Mouse (Mus musculus): ENCODE data around the gene Fam129b. TPM values are rescaled to one million over a fixed set of nuclear protein-coding genes. Genes with fewer than 3 reads are reported as not detected.

Fam129b gene
- polyA plus RNA-seq, 1 experiment, result 142 TPM

DNA sequence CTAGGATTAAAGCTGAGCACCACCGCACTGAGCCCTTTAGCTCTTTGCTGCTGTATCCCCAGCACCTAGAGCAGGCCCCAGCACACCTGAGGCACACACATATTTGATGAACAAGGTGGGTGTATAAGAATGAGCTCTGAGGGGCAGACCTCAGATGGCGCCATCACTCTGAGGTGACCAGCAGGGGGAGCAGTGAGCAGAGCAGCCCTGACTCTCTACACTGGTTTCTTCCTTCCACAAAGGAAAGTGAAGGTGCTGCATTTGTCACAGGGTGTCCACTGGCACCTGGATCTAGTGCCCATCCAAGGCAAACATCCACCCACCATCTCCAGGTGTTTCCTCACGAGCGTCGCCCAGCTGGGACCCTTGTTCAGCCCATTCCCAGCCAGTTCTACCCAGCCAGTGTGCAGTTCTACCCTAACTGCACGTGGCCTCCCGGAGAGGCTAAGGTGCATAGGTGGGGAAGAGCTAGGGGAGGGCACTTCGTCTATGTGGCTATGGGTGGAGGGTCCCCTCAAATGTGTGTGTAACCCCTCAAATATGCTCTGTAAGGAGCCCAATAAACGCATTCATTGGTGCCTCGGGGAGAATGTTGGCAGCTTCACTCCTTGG lies 16.8 kb upstream of the Fam129b start:
- TF ChIP-seq CTCF (IDR thresholded peaks at IDR 0.05; ENCODE audit: borderline replicate concordance, insufficient read depth, low read length) (peak; percentile 92), POLR2A (IDR thresholded peaks at IDR 0.05; ENCODE audit: low read depth, low read length) (no peak)
- H3K27ac ChIP-seq (ENCODE audit: insufficient read depth, low read length), result no peak overlapping the region
- H3K4me3 ChIP-seq (ENCODE audit: insufficient read depth, low read length), result no peak overlapping the region
- H3K4me1 ChIP-seq (ENCODE audit: control insufficient read depth, insufficient read depth, low read length), result no peaks in the 10 kb centered on the region

DNA sequence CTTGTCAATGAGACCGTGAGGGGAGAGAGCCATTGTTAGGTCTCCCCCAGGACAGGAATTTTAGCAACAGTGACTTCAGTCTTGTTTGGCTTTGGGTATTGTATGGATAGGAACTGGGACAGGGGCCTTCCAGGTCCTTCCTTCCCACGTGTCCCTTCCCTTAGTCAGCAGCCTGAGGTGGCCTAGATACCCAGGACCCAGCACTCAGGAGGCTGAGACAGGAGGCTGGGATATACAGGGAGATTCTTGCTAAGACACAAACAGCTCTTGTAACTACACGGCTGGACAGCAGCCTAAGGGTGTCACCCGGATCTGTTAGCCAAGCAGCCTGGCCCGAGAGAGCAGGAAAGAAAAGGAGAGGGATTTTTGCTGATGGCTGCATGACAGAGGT lies 16.3 kb upstream of the Fam129b start:
- no peak overlapping the region for H3K4me3 ChIP-seq (ENCODE audit: insufficient read depth, low read length)
- no peak overlapping the region for H3K27ac ChIP-seq (ENCODE audit: insufficient read depth, low read length)
- TF ChIP-seq POLR2A (IDR thresholded peaks at IDR 0.05; ENCODE audit: low read depth, low read length) (no peak), CTCF (IDR thresholded peaks at IDR 0.05; ENCODE audit: borderline replicate concordance, insufficient read depth, low read length) (no peak)
- H3K4me1 ChIP-seq (ENCODE audit: control insufficient read depth, insufficient read depth, low read length), result no peaks in the 10 kb centered on the region

DNA sequence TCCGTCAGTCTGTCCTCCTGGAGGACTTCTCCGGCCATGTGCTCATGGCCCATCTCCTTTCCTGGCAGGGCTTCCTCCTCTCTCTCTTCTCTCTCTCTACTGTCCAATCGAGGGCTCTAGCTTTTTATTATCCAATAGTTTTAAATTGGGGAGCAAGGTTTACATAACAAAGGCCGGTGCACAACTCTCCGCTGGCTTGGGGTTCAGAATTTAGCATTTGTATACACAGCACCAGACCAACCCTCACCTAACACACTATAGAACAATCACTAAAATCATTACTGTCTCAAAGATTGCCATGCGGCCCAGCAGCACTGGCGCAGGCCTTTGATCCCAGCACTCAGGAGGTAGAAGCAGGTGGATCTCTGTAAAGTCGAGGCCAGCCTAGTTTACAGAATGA lies 15.1 kb upstream of the Fam129b start:
- H3K4me1 ChIP-seq (ENCODE audit: control insufficient read depth, insufficient read depth, low read length), result no peaks in the 10 kb centered on the region
- TF ChIP-seq POLR2A (IDR thresholded peaks at IDR 0.05; ENCODE audit: low read depth, low read length) (no peak), CTCF (IDR thresholded peaks at IDR 0.05; ENCODE audit: borderline replicate concordance, insufficient read depth, low read length) (no peak)
- H3K27ac ChIP-seq (ENCODE audit: insufficient read depth, low read length), result no peak overlapping the region
- no peak overlapping the region for H3K4me3 ChIP-seq (ENCODE audit: insufficient read depth, low read length)

GRCm38 (mm10) chr2:32863317-32863716 lies 12.6 kb upstream of the Fam129b start:
- TF ChIP-seq CTCF (IDR thresholded peaks at IDR 0.05; ENCODE audit: borderline replicate concordance, insufficient read depth, low read length), result no peak
- no peak for TF ChIP-seq POLR2A (IDR thresholded peaks at IDR 0.05; ENCODE audit: low read depth, low read length)
- Histone ChIP-seq H3K4me1 (ENCODE audit: control insufficient read depth, insufficient read depth, low read length) (0 out of 2 replicates have a peak, but pooled peaks cover 3% of the 10 kb centered on the region), H3K27ac (ENCODE audit: insufficient read depth, low read length) (no peak overlapping the region; the same call in 1 of the 2 replicates)

DNA sequence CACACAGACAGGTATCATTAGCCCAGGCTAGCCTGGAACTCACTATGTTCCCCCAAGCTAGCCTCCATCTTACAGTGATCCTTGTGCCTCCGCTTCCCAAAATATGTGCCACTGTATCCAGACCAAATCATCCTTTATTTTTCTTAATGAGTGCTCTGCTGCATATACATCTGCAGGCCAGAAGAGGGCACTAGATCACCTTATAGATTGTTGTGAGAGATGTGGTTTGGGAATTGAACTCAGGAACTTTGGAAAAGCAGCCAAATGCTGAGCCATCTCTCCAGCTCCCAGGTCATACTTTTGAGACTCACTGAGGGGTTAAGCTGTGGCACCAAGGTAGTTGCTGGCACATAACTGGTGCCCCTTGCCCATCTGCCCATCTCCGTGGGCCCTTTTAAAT lies 11.2 kb upstream of the Fam129b start:
- TF ChIP-seq CTCF (IDR thresholded peaks at IDR 0.05; ENCODE audit: borderline replicate concordance, insufficient read depth, low read length) (no peak), POLR2A (IDR thresholded peaks at IDR 0.05; ENCODE audit: low read depth, low read length) (no peak)
- Histone ChIP-seq H3K4me1 (ENCODE audit: control insufficient read depth, insufficient read depth, low read length) (0 out of 2 replicates have a peak, but pooled peaks cover 4% of the 10 kb centered on the region), H3K27ac (ENCODE audit: insufficient read depth, low read length) (no peak overlapping the region), H3K4me3 (ENCODE audit: insufficient read depth, low read length) (no peak overlapping the region)

More at GRCm38 (mm10) chr2:32863317-32863716, 12.6 kb upstream of the Fam129b start:
- H3K4me3 ChIP-seq (ENCODE audit: insufficient read depth, low read length), result no peak overlapping the region

GRCm38 (mm10) chr2:32867354-32867753 lies 8.6 kb upstream of the Fam129b start:
- no peak overlapping the region for H3K4me3 ChIP-seq (ENCODE audit: insufficient read depth, low read length)
- H3K27ac ChIP-seq (ENCODE audit: insufficient read depth, low read length), result peak overlapping the region; percentile 19; the same call in 1 of the 2 replicates
- TF ChIP-seq CTCF (IDR thresholded peaks at IDR 0.05; ENCODE audit: borderline replicate concordance, insufficient read depth, low read length) (no peak), POLR2A (IDR thresholded peaks at IDR 0.05; ENCODE audit: low read depth, low read length) (no peak)
- 0 out of 2 replicates have a peak, but pooled peaks cover 5% of the 10 kb centered on the region for H3K4me1 ChIP-seq (ENCODE audit: control insufficient read depth, insufficient read depth, low read length)

GRCm38 (mm10) chr2:32869721-32870274 lies 6.1 kb upstream of the Fam129b start:
- TF ChIP-seq POLR2A (IDR thresholded peaks at IDR 0.05; ENCODE audit: low read depth, low read length), result no peak
- TF ChIP-seq CTCF (IDR thresholded peaks at IDR 0.05; ENCODE audit: borderline replicate concordance, insufficient read depth, low read length), result no peak
- H3K4me1 ChIP-seq (ENCODE audit: control insufficient read depth, insufficient read depth, low read length), result peaks cover 5% of the 10 kb centered on the region; the same call in 1 of the 2 replicates
- no peak overlapping the region for H3K4me3 ChIP-seq (ENCODE audit: insufficient read depth, low read length)
- H3K27ac ChIP-seq (ENCODE audit: insufficient read depth, low read length), result no peak overlapping the region

GRCm38 (mm10) chr2:32870275-32871100 lies 5.4 kb upstream of the Fam129b start:
- TF ChIP-seq POLR2A (IDR thresholded peaks at IDR 0.05; ENCODE audit: low read depth, low read length) (no peak), CTCF (IDR thresholded peaks at IDR 0.05; ENCODE audit: borderline replicate concordance, insufficient read depth, low read length) (no peak)
- Histone ChIP-seq H3K27ac (ENCODE audit: insufficient read depth, low read length) (no peak overlapping the region), H3K4me3 (ENCODE audit: insufficient read depth, low read length) (no peak overlapping the region), H3K4me1 (ENCODE audit: control insufficient read depth, insufficient read depth, low read length) (peaks cover 5% of the 10 kb centered on the region; the same call in 1 of the 2 replicates)

DNA sequence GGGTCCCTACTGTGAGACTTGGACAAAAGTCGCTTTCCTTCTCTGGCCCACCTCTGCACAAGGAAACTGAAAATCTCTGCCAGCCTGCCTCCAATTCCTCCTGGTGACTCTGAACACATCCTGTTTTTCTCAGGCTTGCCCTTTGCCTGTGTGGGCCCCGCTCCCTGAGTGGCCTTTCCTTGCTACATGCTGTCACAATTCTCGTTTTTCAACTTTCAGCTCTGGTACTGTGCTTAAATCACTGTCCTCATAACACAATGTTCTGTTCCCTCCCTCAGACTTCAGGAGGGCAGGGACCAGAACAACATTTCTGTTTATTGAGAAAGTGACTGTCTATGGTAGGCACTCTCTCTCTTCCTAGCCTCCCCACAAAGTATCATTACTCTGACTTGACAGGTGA lies 1.8 kb upstream of the Fam129b start:
- no peak overlapping the region for H3K27ac ChIP-seq (ENCODE audit: insufficient read depth, low read length)
- peak; percentile 46; the same call in 1 of the 2 replicates for TF ChIP-seq POLR2A (IDR thresholded peaks at IDR 0.05; ENCODE audit: low read depth, low read length)
- no peak for TF ChIP-seq CTCF (IDR thresholded peaks at IDR 0.05; ENCODE audit: borderline replicate concordance, insufficient read depth, low read length)
- H3K4me1 ChIP-seq (ENCODE audit: control insufficient read depth, insufficient read depth, low read length), result peaks cover 2% of the 10 kb centered on the region; the same call in 1 of the 2 replicates
- no peak overlapping the region for H3K4me3 ChIP-seq (ENCODE audit: insufficient read depth, low read length)
